Mouse (Mus musculus) liver, embryonic 18 days (tissue): ENCODE measurements around the gene Thg1l. TPM values are rescaled to one million over a fixed set of nuclear protein-coding genes. Genes with fewer than 3 reads are reported as not detected.

Experiments used
- polyA plus RNA-seq: library from polyadenylated mRNA; depleted of rRNA; stranded (reverse); fragments of >200 nt; gene quantifications from 2 replicates; pipeline ENCODE4 v1.2.3, GENCODE M21; 2012; rRNA removed

The Thg1l gene
- 4.4 and 4.5 TPM in 2 replicates for polyA plus RNA-seq

GRCm38 (mm10) chr11:45955127-45955627 is at the start of gene Thg1l:
TSS of gene Thg1l (minus strand) at chr11:45955494.

GRCm38 (mm10) chr11:45979946-45980892 is 24.9 kb upstream of the Thg1l start, which contains the start of gene Sox30:
TSS of gene Sox30 (plus strand) at chr11:45980310.

GRCm38 (mm10) chr11:45944643-45945156 is 10.6 kb downstream of the Thg1l start, which contains the start of gene Lsm11:
TSS of gene Lsm11 (minus strand) at chr11:45944935.

Other genes starting within 250 kb of the Thg1l start
- gene Clint1, start 103.4 kb downstream of the Thg1l start, polyA plus RNA-seq: 49.4 and 59.8 TPM in 2 replicates
- gene Lsm11, start 10.6 kb downstream of the Thg1l start, polyA plus RNA-seq: 1.5 and 1.6 TPM in 2 replicates
- 0.02 TPM in 2 replicates for gene Sox30, start 24.8 kb upstream of the Thg1l start, polyA plus RNA-seq
- 2.5 and 3.9 TPM in 2 replicates for gene Gm12166, start 96.8 kb upstream of the Thg1l start, polyA plus RNA-seq
- gene Adam19, start 100.5 kb upstream of the Thg1l start, polyA plus RNA-seq: 1.7 and 2.0 TPM in 2 replicates
- gene Nipal4, start 211.0 kb upstream of the Thg1l start, polyA plus RNA-seq: 0.08 and 0.11 TPM in 2 replicates